Mouse (Mus musculus) forebrain, embryonic 12.5 days (tissue): Measurements from ENCODE around the gene Gpr173. TPM values are rescaled to one million over a fixed set of nuclear protein-coding genes. Genes with fewer than 3 reads are reported as not detected.

ENCODE experiments used
- ATAC-seq: fragments of 200-750 bp; cut with Nextera tagmentation; 2 replicates; pipeline ENCODE4 v1.8.0; 2017; ENCODE audit warnings: moderate TSS enrichment; ENCODE audit not compliant: low FRiP score
- H3K27ac ChIP-seq: fragments of 300-500 bp; sonication (generic); 2 replicates; pipeline ENCODE4 v1.5.1; 2016; ENCODE audit warnings: mild to moderate bottlenecking
- H3K27me3 ChIP-seq: fragments of 300-500 bp; sonication (generic); 2 replicates; pipeline ENCODE4 v1.6.1; 2016; ENCODE audit warnings: mild to moderate bottlenecking
- H3K36me3 ChIP-seq: fragments of 300-500 bp; sonication (generic); replicated peaks from 2 replicates; pipeline ENCODE4 v1.6.1; 2016; ENCODE audit warnings: mild to moderate bottlenecking
- H3K4me1 ChIP-seq: fragments of 300-500 bp; sonication (generic); 2 replicates; pipeline ENCODE4 v1.6.1; 2016
- H3K4me2 ChIP-seq: fragments of 300-500 bp; sonication (generic); 2 replicates; pipeline ENCODE4 v1.6.1; 2016; ENCODE audit warnings: mild to moderate bottlenecking, moderate library complexity
- H3K4me3 ChIP-seq: fragments of 300-500 bp; sonication (generic); replicated peaks from 2 replicates; pipeline ENCODE4 v1.5.1; 2016; ENCODE audit warnings: mild to moderate bottlenecking
- H3K9ac ChIP-seq: fragments of 300-500 bp; sonication (generic); 2 replicates; pipeline ENCODE4 v1.6.1; 2016; ENCODE audit warnings: mild to moderate bottlenecking
- H3K9me3 ChIP-seq: fragments of 300-500 bp; sonication (generic); 2 replicates; pipeline ENCODE4 v1.6.1; 2016
- WGBS: fragments of 180-500 bp; shearing (Covaris S2); methylation state at CpG from one replicate; pipeline ENCODE4 v1.1.7; 2016; 5-methylcytosine and 5-hydroxymethylcytosine counted together
- polyA plus RNA-seq: library from polyadenylated mRNA; unstranded; fragments of >200 nt; fragmentation: Nextera tagmentation; extraction: Ambion mirVana; gene quantifications from 2 replicates; pipeline ENCODE4 v1.2.1, GENCODE M21; 2016

Gene Gpr173
- polyA plus RNA-seq: 6.8 and 8.4 TPM in 2 replicates

GRCm38 (mm10) chrX:152368397-152369273 lies at the start of gene Gpr173:
Gene Gpr173, minus strand, starts transcription at chrX:152368704.
- WGBS: 11% methylated on average over 22 of the region's 24 CpGs
- H3K27ac ChIP-seq: peak within 1 kb of the TSS; percentile 80
- H3K27me3 ChIP-seq: peaks cover 55% of the 10 kb centered on the region
- H3K36me3 ChIP-seq: no peaks in the 10 kb centered on the region
- peak within 1 kb of the TSS; percentile 59 for H3K4me3 ChIP-seq
- H3K9ac ChIP-seq: peak within 1 kb of the TSS; percentile 75
- peak within 1 kb of the TSS; percentile 60 for H3K4me2 ChIP-seq
- peak; percentile 98 for ATAC-seq
- H3K4me1 ChIP-seq: peaks cover 19% of the 10 kb centered on the region
- no peaks in the 10 kb centered on the region for H3K9me3 ChIP-seq

DNA sequence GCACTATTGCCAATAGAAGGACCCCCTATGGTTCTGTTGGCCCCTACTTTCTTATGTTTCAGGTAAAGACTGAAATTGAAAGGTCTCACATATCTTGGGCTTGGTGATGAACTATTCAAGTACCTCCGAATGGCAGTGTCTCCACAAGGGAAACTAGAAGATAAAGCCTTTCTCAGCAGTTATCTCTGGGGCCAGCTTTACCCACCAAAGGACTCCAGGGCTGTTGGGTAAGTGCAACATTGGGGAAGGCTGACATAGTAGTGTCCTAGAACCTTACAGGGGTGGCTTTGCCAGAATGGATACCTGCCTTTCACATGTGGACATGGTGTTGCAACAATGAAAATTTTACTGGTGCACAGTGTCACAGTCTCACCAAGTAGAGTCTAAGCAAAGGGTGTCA lies 34.7 kb upstream of the Gpr173 start:
- H3K9me3 ChIP-seq: no peaks in the 10 kb centered on the region
- no peaks in the 10 kb centered on the region for H3K4me1 ChIP-seq
- H3K4me3 ChIP-seq: no peak overlapping the region
- H3K9ac ChIP-seq: no peak overlapping the region
- H3K27ac ChIP-seq: no peak overlapping the region
- no peak for ATAC-seq
- H3K4me2 ChIP-seq: no peak overlapping the region
- 96% methylated on average over 1 of the region's 1 CpGs for WGBS
- H3K36me3 ChIP-seq: no peaks in the 10 kb centered on the region
- peaks cover 57% of the 10 kb centered on the region for H3K27me3 ChIP-seq

DNA sequence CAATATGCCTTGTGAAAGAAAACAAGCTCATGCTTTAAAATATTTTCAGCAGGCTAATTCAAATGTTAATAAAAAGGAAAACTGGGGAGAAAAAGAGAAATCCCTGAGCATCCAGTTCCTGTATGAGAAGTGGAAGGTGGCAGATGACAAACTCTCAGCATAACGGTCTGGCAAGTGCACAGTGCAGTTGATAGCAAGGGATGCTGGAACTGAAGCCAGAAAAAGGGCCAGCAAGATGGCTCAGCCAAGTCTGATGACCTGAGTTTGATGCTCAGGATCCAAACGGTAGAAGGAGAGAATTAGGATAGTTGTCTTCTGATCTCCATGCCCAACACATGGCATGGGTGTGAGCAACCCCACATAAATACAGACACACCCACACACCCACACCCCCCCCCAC lies 31.6 kb upstream of the Gpr173 start:
- H3K9ac ChIP-seq: no peak overlapping the region
- H3K27ac ChIP-seq: no peak overlapping the region
- no peak overlapping the region for H3K4me2 ChIP-seq
- H3K4me3 ChIP-seq: no peak overlapping the region
- no peak for ATAC-seq
- 83% methylated on average over 2 of the region's 2 CpGs for WGBS
- H3K4me1 ChIP-seq: no peaks in the 10 kb centered on the region
- H3K36me3 ChIP-seq: no peaks in the 10 kb centered on the region
- peaks cover 64% of the 10 kb centered on the region for H3K27me3 ChIP-seq
- H3K9me3 ChIP-seq: no peaks in the 10 kb centered on the region

GRCm38 (mm10) chrX:152368054-152368396 lies 479 bp downstream of the Gpr173 start:
- Histone ChIP-seq H3K36me3 (no peaks in the 10 kb centered on the region), H3K4me2 (peak overlapping the region; percentile 60), H3K4me1 (peaks cover 19% of the 10 kb centered on the region), H3K4me3 (peak overlapping the region; percentile 59), H3K9ac (peak overlapping the region; percentile 75), H3K27me3 (peaks cover 56% of the 10 kb centered on the region), H3K9me3 (no peaks in the 10 kb centered on the region), H3K27ac (peak overlapping the region; percentile 80)
- peak; percentile 30 for ATAC-seq
- WGBS: 6% methylated on average over 4 of the region's 4 CpGs

DNA sequence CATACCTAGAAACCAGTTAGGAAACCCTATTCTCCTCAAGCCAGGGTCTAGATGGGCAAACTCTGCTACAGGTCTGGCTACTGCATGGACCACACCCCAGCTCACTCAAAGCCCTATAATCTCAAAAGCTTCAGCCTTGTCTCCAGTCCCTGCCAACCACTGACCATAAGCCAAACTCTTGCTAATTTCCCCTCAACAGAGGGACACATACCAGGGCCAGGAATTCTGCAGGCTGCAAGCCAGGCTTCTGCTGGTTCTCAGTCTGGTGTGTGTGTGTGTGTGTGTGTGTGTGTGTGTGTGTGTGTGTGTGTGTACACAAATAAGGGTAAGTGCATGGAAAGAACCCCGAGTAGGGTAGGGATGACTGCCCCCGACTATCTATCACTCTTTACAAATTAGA lies 2.1 kb downstream of the Gpr173 start:
- Histone ChIP-seq H3K27me3 (peaks cover 59% of the 10 kb centered on the region), H3K4me2 (peak overlapping the region; percentile 60), H3K4me1 (peaks cover 19% of the 10 kb centered on the region), H3K27ac (no peak overlapping the region), H3K9me3 (no peaks in the 10 kb centered on the region), H3K36me3 (no peaks in the 10 kb centered on the region), H3K4me3 (0 out of 2 replicates have a peak overlapping the region, but pooled peaks have one; percentile 2), H3K9ac (no peak overlapping the region)
- WGBS: 73% methylated on average over 2 of the region's 2 CpGs
- no peak for ATAC-seq

DNA sequence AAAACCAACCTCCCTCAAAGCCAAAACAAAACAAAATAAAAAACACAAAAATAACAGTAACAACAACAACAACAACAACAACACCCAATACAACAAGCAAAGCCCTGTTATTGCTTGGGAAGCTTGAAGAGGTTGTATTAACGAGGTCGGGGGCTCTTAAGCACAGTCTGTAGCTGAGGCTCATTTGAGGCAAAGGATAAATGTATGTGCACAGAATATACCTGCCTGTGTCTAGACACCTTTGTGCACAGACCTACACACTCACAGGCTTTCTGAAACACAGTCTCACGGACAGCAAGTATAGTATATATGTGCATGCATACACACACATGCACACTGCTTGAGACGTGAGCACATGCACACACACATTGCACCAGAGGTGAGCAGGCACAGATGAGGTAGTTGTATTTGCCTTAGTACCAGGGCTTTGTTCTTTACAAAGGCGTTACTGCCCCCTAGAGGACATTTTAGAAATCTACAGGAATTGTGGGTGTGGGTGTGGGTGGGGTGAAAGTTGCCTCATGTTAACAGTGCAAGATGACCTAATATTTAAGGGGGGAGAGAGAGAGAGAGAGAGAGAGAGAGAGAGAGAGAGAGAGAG lies 15.9 kb downstream of the Gpr173 start:
- no peak overlapping the region for H3K9ac ChIP-seq
- H3K27ac ChIP-seq: no peak overlapping the region
- WGBS: 23% methylated on average over 5 of the region's 5 CpGs
- H3K27me3 ChIP-seq: peaks cover 30% of the 10 kb centered on the region
- ATAC-seq: peak; percentile 64
- H3K4me3 ChIP-seq: no peak overlapping the region
- H3K4me1 ChIP-seq: no peaks in the 10 kb centered on the region
- H3K36me3 ChIP-seq: no peaks in the 10 kb centered on the region
- H3K9me3 ChIP-seq: no peaks in the 10 kb centered on the region
- no peak overlapping the region for H3K4me2 ChIP-seq

DNA sequence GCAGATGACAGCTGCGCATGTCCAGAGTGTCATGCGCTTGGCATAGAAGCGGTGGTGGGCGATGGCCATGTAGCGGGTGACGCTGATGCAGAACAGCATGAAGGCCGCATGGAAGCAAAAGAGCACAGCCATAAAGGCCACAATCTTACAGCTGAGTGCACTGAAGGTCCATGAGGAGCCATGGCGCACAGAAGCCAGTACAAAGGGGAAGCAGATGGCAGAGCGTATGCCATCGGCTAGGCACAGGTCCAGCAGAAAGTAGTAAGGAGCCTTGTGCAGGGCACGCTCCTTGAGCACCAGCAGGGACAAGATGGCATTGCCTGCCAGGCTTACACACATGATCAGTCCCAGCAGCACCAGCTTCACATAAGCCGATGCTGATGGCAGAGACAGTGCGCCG lies 21.5 kb downstream of the Gpr173 start:
- no peak overlapping the region for H3K9ac ChIP-seq
- WGBS: 96% methylated on average over 14 of the region's 14 CpGs
- no peaks in the 10 kb centered on the region for H3K9me3 ChIP-seq
- H3K4me2 ChIP-seq: no peak overlapping the region
- peaks cover 12% of the 10 kb centered on the region; the same call in 1 of the 2 replicates for H3K36me3 ChIP-seq
- peaks cover 69% of the 10 kb centered on the region for H3K27me3 ChIP-seq
- H3K4me3 ChIP-seq: no peak overlapping the region
- no peak for ATAC-seq
- no peak overlapping the region for H3K27ac ChIP-seq
- H3K4me1 ChIP-seq: no peaks in the 10 kb centered on the region

DNA sequence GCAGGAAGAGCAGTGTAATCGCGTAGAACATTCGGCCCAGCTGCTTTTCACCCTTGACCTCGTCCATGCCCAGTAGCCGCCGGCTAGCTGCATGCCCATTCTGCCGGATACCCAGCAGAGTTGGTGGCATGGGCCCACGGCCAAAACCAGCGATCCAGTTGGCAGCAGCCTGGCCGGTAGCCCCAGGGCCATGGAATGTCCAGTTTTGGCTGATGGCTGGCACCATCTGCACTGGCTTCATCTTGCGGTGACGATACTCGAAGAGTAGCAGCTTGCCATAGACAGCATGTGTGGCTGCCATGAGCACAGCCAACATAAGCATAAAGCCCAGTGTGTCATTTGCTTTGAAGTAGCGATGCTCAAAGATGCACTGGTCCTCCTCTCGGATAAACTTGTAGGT lies 21.9 kb downstream of the Gpr173 start:
- no peak overlapping the region for H3K4me2 ChIP-seq
- peaks cover 12% of the 10 kb centered on the region; the same call in 1 of the 2 replicates for H3K36me3 ChIP-seq
- no peak for ATAC-seq
- 91% methylated on average over 15 of the region's 15 CpGs for WGBS
- peaks cover 73% of the 10 kb centered on the region for H3K27me3 ChIP-seq
- no peak overlapping the region for H3K4me3 ChIP-seq
- no peaks in the 10 kb centered on the region for H3K4me1 ChIP-seq
- H3K9me3 ChIP-seq: no peaks in the 10 kb centered on the region
- H3K9ac ChIP-seq: no peak overlapping the region
- no peak overlapping the region for H3K27ac ChIP-seq

DNA sequence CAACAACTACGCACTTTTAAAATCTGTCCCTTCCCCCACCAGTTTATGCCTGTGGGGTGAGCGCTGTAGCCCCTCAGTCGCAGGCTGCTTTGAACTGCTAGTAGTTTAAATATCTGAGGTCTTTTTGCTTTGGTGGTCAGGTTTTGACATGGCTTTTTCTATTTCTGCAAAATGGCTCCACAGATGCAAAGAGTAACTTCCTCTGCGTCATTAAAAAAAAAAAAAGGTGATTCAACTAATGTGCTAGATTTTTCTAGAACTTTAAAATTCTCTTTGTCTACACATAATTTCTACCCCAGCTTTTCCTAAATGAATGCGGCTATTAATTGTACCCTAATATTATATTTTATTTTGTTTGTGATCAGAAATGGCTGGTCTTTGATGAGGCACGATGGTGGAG lies 25.6 kb downstream of the Gpr173 start:
- H3K36me3 ChIP-seq: peaks cover 30% of the 10 kb centered on the region
- WGBS: 38% methylated on average over 6 of the region's 6 CpGs
- peaks cover 18% of the 10 kb centered on the region for H3K4me1 ChIP-seq
- no peak overlapping the region for H3K9ac ChIP-seq
- peak overlapping the region; percentile 85 for H3K27ac ChIP-seq
- no peaks in the 10 kb centered on the region for H3K9me3 ChIP-seq
- no peak for ATAC-seq
- H3K4me3 ChIP-seq: peak overlapping the region; percentile 29
- H3K27me3 ChIP-seq: peaks cover 92% of the 10 kb centered on the region
- peak overlapping the region; percentile 49 for H3K4me2 ChIP-seq

GRCm38 (mm10) chrX:152342358-152342901 lies 26.1 kb downstream of the Gpr173 start, which contains the start of gene Tspyl2:
Gene Tspyl2, minus strand, starts transcription at chrX:152342425.
- H3K27me3 ChIP-seq: peaks cover 94% of the 10 kb centered on the region
- 19% methylated on average over 21 of the region's 27 CpGs for WGBS

GRCm38 (mm10) chrX:152341496-152341895 lies 27.0 kb downstream of the Gpr173 start:
- no peak overlapping the region for H3K27ac ChIP-seq
- no peak for ATAC-seq
- H3K4me1 ChIP-seq: peaks cover 26% of the 10 kb centered on the region
- no peaks in the 10 kb centered on the region for H3K9me3 ChIP-seq
- peaks cover 94% of the 10 kb centered on the region for H3K27me3 ChIP-seq
- peak overlapping the region; percentile 63 for H3K4me3 ChIP-seq
- H3K4me2 ChIP-seq: peak overlapping the region; percentile 59
- peak overlapping the region; percentile 80 for H3K9ac ChIP-seq
- 32% methylated on average over 11 of the region's 11 CpGs for WGBS
- H3K36me3 ChIP-seq: peaks cover 22% of the 10 kb centered on the region

More at GRCm38 (mm10) chrX:152342358-152342901, 26.1 kb downstream of the Gpr173 start, which contains the start of gene Tspyl2:
- Histone ChIP-seq H3K4me2 (peak within 1 kb of the TSS; percentile 59), H3K9me3 (no peaks in the 10 kb centered on the region), H3K9ac (peak within 1 kb of the TSS; percentile 80), H3K27ac (peak within 1 kb of the TSS; percentile 85), H3K4me1 (peaks cover 23% of the 10 kb centered on the region), H3K4me3 (peak within 1 kb of the TSS; percentile 63), H3K36me3 (peaks cover 30% of the 10 kb centered on the region)
- ATAC-seq: peak; percentile 98
